Mouse (Mus musculus) cerebellum, adult 8-10 months (tissue): ENCODE measurements around the gene Xylt1.

Experiments
- DNase-seq: peaks from one replicate; pipeline ENCODE4 v3.0.0; 2022

Gene Xylt1

GRCm38 (mm10) chr7:117567653-117568340, 187.0 kb downstream of the Xylt1 start:
- DNase-seq = no peak

GRCm38 (mm10) chr7:117571131-117571530, 190.4 kb downstream of the Xylt1 start:
- no peak for DNase-seq

DNA sequence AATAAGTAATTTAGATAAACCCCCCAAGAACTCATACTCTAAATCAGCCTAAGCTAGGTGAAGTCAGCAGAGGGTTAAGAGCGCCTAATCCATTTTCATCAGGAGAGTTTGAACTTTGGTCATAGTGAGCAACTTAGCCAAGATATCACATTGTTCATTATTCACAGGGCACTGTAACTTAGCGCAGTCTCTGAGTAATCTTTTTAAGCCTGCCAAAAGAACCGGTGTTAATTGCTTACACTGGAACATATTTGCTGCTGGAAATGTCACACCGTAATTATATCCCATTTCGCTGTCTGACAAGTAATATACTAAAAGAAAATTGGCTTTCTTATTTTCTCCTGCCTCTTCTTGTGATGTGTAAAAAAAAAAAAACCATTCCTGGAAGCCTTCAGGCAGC, 190.9 kb downstream of the Xylt1 start:
- no peak for DNase-seq

DNA sequence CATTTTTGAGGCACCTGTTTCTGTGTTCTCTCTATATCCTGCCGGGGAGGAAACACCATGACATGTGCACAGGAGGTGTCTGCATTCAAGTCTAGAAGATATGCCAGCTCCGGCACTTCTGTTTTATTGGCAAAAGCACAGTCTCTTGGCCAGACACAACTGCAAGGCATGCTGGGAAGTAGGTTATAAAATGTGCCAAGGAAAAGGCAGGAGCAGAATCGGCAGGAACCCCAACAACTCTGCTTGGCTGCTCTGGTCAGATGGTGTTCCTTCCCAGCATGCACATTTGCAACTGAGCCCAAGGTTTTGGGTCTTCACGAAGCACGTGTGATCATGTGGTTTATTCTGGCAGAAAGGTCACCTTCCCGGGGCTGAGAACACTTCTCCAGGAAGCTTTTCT, 192.4 kb downstream of the Xylt1 start:
- no peak for DNase-seq

GRCm38 (mm10) chr7:117575417-117575816, 194.6 kb downstream of the Xylt1 start:
- DNase-seq = no peak

DNA sequence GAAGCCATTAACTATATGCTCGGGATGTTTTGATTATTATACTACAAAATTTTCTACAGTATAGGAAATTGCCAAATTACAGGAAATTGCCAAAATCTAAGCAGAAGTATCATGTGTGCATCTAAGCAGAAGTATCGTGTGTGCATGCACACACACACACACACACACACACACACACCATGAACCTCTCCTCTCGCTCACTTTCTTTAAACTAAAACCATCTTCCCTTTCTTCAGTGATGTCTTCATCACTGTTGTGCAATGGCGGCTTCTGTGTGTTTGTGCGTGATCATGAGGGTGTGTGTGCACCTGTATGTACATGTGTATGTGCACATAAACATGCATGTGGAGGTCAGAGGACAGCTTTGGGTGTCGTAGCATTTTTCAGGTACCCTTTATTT, 196.3 kb downstream of the Xylt1 start:
- DNase-seq = no peak

GRCm38 (mm10) chr7:117585164-117585563, 204.4 kb downstream of the Xylt1 start:
- no peak for DNase-seq

- no peak for DNase-seq
Observed at GRCm38 (mm10) chr7:117586811-117587210, 206.0 kb downstream of the Xylt1 start.

DNA sequence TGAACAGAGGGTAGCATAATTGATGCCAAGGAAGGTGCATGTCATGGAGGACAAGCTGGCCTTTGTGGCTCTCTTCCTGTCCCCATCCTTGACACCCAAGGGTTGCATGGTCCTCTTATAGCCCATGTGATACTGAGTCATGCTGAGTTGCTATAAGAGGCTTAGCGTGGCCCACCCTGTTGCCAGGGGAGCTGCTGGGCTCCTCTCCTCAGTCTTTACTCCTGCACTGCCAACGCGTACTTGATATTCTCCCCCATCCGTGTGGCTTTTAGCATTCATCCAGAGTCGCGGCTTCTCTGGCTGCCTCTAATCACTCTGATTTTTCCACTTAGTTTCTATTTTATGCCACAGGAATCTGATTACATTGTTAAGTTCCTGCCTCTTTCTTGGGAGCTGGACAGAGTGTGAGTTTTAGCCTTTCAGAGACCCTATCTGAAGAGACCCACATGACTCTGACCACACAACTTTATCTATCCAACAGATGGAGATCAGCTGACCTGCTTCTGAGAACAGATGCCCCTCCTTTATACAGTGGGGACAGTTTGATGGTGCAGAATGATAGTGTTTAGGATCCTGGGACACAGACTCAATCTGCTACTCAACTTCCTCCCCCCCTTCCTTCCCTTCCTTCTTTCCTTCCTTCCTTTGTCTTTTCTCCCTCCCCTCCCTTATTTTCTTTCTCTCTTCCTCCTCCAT, 206.6 kb downstream of the Xylt1 start:
- DNase-seq = no peak

DNA sequence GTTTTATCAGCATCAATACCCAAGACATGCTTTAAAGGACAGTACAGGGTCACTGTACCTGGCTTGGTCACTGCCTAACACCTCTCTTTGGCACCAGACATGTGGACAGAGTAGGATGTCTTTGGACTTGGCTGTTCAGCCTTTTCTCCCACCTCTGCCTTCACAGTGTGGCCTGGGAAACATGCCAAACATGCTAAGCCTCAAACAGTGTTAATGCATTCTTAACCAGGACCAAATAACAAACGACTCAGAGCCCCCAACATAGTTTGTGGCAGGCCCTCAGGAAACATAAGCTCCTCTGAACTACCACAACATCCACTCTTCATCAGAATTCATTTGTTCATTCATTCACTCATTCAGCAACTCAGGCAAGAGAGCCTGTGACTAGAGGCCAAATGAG, 207.6 kb downstream of the Xylt1 start:
- DNase-seq = no peak

DNA sequence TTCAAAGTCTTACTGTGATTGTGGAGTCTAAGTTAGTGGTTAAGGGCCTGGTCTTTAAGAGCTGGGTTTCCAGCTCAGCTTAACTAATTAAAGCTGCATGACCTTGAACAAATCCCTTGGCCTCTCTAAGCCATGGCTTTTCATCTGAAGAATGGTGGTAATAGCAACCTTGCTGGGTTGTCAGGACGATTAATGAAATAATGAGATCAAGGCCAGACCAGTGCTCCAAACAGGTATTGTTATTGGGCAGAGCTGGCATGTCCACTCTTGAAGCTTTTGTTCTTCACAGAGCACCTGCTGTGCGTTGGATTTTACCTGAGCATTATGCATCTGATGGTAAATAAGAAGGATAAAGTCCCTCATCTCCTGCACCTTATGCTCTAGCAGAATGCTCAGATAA, 208.6 kb downstream of the Xylt1 start:
- DNase-seq = no peak

- no peak for DNase-seq
Observed at GRCm38 (mm10) chr7:117589820-117590219, 209.0 kb downstream of the Xylt1 start.

- DNase-seq = no peak
Observed at GRCm38 (mm10) chr7:117594191-117594590, 213.4 kb downstream of the Xylt1 start.

DNA sequence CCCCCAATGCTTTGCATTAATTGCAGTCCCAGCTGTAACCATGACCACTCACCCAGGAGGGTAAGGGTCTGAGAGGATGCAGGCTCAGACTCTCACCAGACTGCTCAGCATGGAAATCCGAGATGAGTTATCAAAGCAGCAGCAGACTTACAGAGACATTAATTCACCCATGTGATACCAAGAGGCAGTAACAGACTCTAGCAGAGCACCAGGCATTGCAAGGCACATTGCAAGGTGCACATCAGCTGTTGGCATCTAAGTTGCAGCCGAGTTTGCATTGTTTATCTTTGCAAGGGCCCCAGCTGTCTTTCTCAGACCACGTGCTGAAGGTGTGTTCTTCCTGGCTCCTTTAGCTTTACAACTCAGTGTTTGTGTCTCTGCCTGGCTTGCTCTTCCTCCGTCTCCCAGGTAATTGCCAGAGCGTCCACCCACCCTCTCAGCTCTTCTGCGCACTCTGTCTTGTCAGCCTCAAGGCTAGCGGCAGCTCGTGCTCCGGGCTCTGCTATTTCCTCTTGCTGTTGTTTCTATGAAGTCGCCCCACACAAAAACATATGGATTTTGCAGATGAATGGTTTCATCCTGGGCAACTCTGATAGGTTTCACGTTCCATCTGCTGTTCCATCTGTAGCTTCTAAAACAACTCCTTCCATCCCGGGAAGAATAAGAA, 214.4 kb downstream of the Xylt1 start:
- no peak for DNase-seq

- DNase-seq = no peak
Observed at GRCm38 (mm10) chr7:117600443-117600842, 219.7 kb downstream of the Xylt1 start.

- no peak for DNase-seq
Observed at GRCm38 (mm10) chr7:117610439-117610838, 229.7 kb downstream of the Xylt1 start.

DNA sequence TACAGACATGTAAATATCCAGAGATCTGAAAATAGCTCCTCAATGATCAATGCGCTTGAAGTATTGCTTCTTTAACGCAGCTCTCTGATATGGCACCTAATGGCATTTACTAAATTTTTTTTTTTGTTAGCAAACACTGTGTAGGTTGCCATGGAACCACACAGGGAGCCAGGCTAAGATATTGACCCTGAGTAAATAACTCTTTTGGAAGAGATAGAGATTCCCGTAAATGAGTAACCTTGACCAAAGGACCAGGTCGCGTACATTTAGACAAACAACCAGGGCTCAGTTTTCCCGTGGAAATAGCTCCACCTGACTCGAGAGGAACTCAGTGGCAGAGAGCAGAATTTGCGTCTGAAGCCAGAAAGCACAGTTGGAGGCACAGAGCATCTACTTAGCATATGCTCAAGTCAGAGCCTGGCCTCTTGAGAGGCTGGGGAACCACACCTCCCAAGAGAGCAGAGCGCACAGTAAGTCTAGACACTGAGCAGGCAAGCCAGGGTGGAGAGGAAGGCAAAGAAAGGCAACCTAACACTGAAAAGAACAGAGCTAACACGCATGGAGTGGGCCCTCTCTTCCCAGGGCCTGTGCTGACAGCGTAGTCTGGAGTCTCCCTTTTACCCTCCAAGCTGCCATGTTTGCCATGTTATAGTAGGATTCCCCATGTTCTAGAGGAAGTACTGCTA, 232.2 kb downstream of the Xylt1 start:
- no peak for DNase-seq

DNA sequence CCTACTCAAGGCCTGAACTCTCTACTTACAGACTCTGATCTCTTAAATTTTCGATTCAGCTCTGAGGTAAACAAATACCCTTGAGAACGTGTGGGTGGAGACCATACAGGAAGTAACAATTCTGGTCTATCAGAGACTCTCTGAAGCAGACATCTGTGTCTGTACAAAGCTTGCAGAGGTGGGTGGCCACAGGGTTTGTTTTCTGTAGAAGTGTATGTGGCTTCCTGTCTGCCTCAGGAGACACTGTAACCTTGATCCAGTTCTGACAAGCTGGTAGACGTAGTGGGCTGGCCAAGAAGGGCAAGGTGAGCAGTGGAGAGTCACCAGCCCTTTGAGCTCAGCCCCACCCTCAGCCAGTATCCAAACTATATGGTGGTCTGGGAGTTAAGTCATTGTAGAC, 233.0 kb downstream of the Xylt1 start:
- no peak for DNase-seq

- no peak for DNase-seq
Observed at GRCm38 (mm10) chr7:117614346-117614745, 233.6 kb downstream of the Xylt1 start.

DNA sequence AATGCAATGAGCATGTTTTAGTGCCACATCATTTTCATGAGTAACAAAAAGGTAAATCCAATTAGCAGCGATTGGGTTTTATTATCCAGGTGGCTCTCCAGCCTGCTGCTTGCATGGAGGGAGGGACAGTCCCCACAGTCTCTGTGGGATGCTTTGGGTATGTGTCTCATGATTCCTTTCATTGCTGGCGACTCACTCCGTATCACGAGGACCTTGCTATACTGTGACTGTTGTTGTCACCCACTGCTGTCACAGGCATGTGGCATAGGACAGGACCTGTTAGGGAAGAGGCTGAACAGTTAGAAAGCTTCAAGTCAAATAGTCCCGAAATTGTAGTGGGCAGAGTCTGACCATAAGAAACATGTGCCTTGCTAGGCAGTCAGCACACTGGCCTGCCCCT, 234.1 kb downstream of the Xylt1 start:
- DNase-seq = no peak

- DNase-seq = no peak
Observed at GRCm38 (mm10) chr7:117616277-117616676, 235.5 kb downstream of the Xylt1 start.

- no peak for DNase-seq
Observed at GRCm38 (mm10) chr7:117618715-117619150, 238.0 kb downstream of the Xylt1 start.

- DNase-seq = no peak
Observed at GRCm38 (mm10) chr7:117621566-117621965, 240.8 kb downstream of the Xylt1 start.

- DNase-seq = no peak
Observed at GRCm38 (mm10) chr7:117622769-117623168, 242.0 kb downstream of the Xylt1 start.
